Mouse (Mus musculus): ENCODE measurements around the gene Gphb5. TPM values are rescaled to one million over a fixed set of nuclear protein-coding genes. Genes with fewer than 3 reads are reported as not detected.

Gphb5 gene
- total RNA-seq, 2 experiments from 2014 or later, result not detected

Other genes with a start within 250 kb of the Gphb5 start
- gene Kcnh5, start 239.4 kb downstream of the Gphb5 start, total RNA-seq (2015; ENCODE audit: low replicate concordance), result not detected in 2 replicates
- gene Kcnh5, start 239.4 kb downstream of the Gphb5 start, total RNA-seq (2017; ENCODE audit: low replicate concordance), result not detected in 2 replicates
- not detected in 2 replicates for gene Rhoj, start 108.5 kb downstream of the Gphb5 start, total RNA-seq (2015; ENCODE audit: low replicate concordance)
- gene Rhoj, start 108.5 kb downstream of the Gphb5 start, total RNA-seq (2017; ENCODE audit: low replicate concordance), result 0.26 and 18.1 TPM in 2 replicates
- gene Ppp2r5e, start 179.5 kb upstream of the Gphb5 start, total RNA-seq (2015; ENCODE audit: low replicate concordance), result 41.8 and 61.2 TPM in 2 replicates
- 28.3 and 29.1 TPM in 2 replicates for gene Ppp2r5e, start 179.5 kb upstream of the Gphb5 start, total RNA-seq (2017; ENCODE audit: low replicate concordance)